Mouse (Mus musculus): ENCODE measurements around the gene 4933425L06Rik.

- TF ChIP-seq CTCF (IDR thresholded peaks at IDR 0.05; ENCODE audit: low read depth, low read length) (no peak), POLR2A (IDR thresholded peaks at IDR 0.05; ENCODE audit: borderline replicate concordance, low read depth, low read length) (no peak)
Measured at GRCm38 (mm10) chr13:105066119-105066518, 15.8 kb upstream of the 4933425L06Rik start.

Measured in bone marrow macrophage, adult 2 months (primary cell).